Mouse (Mus musculus) midbrain, embryonic 11.5 days (tissue): ENCODE data around the gene Rmnd5b. TPM values are rescaled to one million over a fixed set of nuclear protein-coding genes. Genes with fewer than 3 reads are reported as not detected.
"Not testable (repeated sequence)": the region's sequence is repeated elsewhere in the genome, so short reads cannot be mapped to it uniquely, and the experiment has no call there.

Source experiments
- ATAC-seq: fragments of 200-750 bp; cut with Nextera tagmentation; 2 replicates; pipeline ENCODE4 v1.8.0; 2017; ENCODE audit warnings: moderate TSS enrichment, moderate library complexity; ENCODE audit not compliant: low FRiP score
- DNase-seq: peaks from one replicate; pipeline ENCODE4 v3.0.0; 2015; ENCODE audit warnings: low spot score; ENCODE audit errors: missing footprints
- H3K27ac ChIP-seq: fragments of 300-500 bp; sonication (generic); 2 replicates; pipeline ENCODE4 v1.5.1; 2014; ENCODE audit warnings: low read depth, low read length
- H3K27me3 ChIP-seq: fragments of 300-500 bp; sonication (generic); 2 replicates; pipeline ENCODE4 v1.6.1; 2014; ENCODE audit warnings: mild to moderate bottlenecking, low read length, moderate library complexity, mixed read lengths; ENCODE audit not compliant: control insufficient read depth, insufficient read depth
- H3K36me3 ChIP-seq: fragments of 300-500 bp; sonication (generic); 2 replicates; pipeline ENCODE4 v1.6.1; 2014; ENCODE audit warnings: mild to moderate bottlenecking, low read length, moderate library complexity, mixed read lengths; ENCODE audit not compliant: control insufficient read depth, insufficient read depth
- H3K4me1 ChIP-seq: fragments of 300-500 bp; sonication (generic); 2 replicates; pipeline ENCODE4 v1.6.1; 2014; ENCODE audit warnings: low read length; ENCODE audit not compliant: control insufficient read depth, insufficient read depth
- H3K4me2 ChIP-seq: fragments of 300-500 bp; sonication (generic); 2 replicates; pipeline ENCODE4 v1.6.1; 2014; ENCODE audit warnings: mild to moderate bottlenecking, moderate library complexity
- H3K4me3 ChIP-seq: fragments of 300-500 bp; sonication (generic); 2 replicates; pipeline ENCODE4 v1.5.1; 2014; ENCODE audit warnings: low read depth, low read length
- H3K9ac ChIP-seq: fragments of 300-500 bp; sonication (generic); 2 replicates; pipeline ENCODE4 v1.6.1; 2014; ENCODE audit warnings: low read length
- H3K9me3 ChIP-seq: fragments of 300-500 bp; sonication (generic); 2 replicates; pipeline ENCODE4 v1.6.1; 2016; ENCODE audit warnings: low read length; ENCODE audit not compliant: control insufficient read depth
- WGBS: fragments of 180-500 bp; shearing (Covaris S2); extraction: QIAGEN DNeasy Blood & Tissue Kit; methylation state at CpG from one replicate; pipeline ENCODE4 v1.1.7; 2014; 5-methylcytosine and 5-hydroxymethylcytosine counted together
- polyA plus RNA-seq: library from polyadenylated mRNA; unstranded; fragments of >200 nt; fragmentation: Nextera tagmentation; extraction: Ambion mirVana; gene quantifications from 2 replicates; pipeline ENCODE4 v1.2.1, GENCODE M21; 2014

The Rmnd5b gene
- polyA plus RNA-seq, 1 experiment from 2014 or later = 41.5 TPM

DNA sequence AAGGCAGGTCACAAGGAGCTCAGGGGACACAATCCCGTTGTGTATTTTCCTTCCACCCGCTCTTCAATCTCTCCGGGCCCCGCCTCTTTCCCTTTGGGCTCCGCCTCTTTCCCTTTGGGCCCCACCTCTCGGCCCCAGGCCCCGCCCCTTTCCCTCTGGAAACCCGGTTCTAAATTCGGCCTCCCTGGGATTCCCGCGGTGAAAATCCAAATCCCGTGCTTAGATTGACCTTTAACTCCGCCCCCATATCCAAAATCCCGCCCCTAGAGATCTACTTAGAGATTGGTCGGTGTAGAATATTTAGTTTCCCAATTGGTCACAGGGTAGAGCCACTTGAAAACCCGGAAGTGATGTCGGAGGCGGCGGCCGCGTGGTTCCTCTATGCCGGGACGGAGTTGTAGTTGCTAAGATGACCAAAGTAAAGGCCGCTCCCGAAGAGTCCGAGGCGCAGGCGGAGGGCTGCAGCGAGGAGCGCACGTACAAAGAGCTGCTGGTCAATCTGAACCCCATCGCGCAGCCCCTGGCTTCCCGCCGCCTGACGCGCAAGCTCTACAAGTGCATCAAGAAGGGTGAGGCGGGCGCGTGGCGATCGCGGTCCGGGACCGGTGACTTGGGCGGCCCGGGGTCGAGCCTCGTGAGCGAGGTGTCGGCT, 16.2 kb downstream of the Rmnd5b start, which contains the start of gene Nhp2:
Gene Nhp2 (plus strand): TSS at position 327 of the 652 bp plus-strand sequence.
- Histone ChIP-seq H3K4me2 (peak within 1 kb of the TSS; percentile 58), H3K36me3 (peaks cover 21% of the 10 kb centered on the region), H3K9me3 (no peaks in the 10 kb centered on the region), H3K27ac (no peak within 1 kb of the TSS), H3K4me1 (peaks cover 16% of the 10 kb centered on the region), H3K4me3 (peak within 1 kb of the TSS; percentile 74), H3K27me3 (no peaks in the 10 kb centered on the region), H3K9ac (peak within 1 kb of the TSS; percentile 80)
- DNase-seq (peak; percentile 99), ATAC-seq (peak; percentile 95)
- under 1% methylated on average over 51 of the region's 51 CpGs for WGBS

DNA sequence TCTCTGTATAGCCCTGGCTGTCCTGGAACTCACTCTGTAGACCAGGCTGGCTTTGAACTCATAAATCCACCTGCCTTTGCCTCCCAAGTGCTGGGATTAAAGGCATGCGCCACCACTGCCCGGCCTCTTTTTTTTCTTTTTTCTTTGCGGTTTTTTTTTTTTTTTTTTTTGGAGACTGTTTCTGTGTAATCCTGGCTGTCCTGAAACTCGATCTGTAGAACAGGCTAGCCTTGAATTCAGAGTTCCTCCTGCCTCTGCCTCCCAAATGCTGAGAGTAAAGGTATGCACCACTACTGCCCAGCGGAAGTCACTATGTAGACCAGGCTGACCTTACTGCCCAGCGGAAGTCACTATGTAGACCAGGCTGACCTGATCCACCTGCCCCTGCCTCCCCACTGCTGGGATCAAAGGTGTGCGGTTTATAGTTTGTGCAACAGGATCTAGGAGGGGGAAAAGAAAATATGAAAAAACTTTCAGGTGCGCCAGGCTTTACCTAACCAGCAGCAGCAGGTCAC, 16.7 kb downstream of the Rmnd5b start:
- Histone ChIP-seq H3K27me3 (no peaks in the 10 kb centered on the region), H3K27ac (no peak overlapping the region), H3K36me3 (peaks cover 18% of the 10 kb centered on the region), H3K4me2 (peak overlapping the region; percentile 58), H3K9me3 (no peaks in the 10 kb centered on the region), H3K4me1 (peaks cover 16% of the 10 kb centered on the region), H3K9ac (peak overlapping the region; percentile 30; the same call in 1 of the 2 replicates), H3K4me3 (peak overlapping the region; percentile 74)
- no peak for DNase-seq
- peak; percentile 60; the same call in 1 of the 2 replicates for ATAC-seq
- 54% methylated on average over 8 of the region's 8 CpGs for WGBS

DNA sequence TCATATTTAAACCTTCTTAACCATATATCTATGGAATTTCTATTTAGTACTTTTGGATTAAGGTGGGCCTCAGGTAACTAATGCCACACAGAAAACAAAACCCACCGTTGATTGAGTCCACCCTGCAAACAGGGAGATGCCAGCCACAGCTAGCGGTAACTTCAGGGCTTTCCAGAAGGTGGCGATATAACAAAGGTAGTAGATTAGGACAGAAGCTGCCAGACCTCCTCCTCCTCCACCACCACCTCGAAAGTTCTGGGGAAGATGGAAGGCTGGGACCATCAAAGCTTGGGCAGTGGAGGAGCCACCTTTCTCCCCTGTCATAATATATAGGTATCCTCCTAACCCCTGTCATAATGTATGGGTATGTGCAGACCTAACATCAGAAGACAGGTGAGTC, 18.0 kb downstream of the Rmnd5b start:
- Histone ChIP-seq H3K4me3 (no peak overlapping the region), H3K27me3 (no peaks in the 10 kb centered on the region), H3K9me3 (no peaks in the 10 kb centered on the region), H3K27ac (no peak overlapping the region), H3K4me2 (no peak overlapping the region), H3K9ac (no peak overlapping the region), H3K4me1 (peaks cover 16% of the 10 kb centered on the region), H3K36me3 (peaks cover 7% of the 10 kb centered on the region)
- DNase-seq (peak; percentile 92), ATAC-seq (no peak)
- WGBS = 7% methylated on average over 4 of the region's 4 CpGs

DNA sequence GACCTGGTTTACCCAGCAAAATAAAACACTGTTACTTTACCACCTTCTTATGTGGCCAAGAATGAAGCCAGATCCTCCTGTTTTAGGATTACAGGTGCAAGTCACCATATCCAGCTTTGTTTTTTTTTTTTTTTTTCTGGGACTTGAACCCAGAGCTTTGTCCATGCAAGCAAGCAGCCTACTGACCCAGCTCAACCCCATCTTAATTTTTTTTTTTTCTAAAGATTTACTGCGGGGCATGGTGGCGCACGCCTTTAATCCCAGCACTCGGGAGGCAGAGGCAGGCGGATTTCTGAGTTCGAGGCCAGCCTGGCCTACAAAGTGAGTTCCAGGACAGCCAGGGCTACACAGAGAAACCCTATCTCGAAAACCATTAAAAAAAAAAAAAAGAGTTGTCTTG, 19.6 kb downstream of the Rmnd5b start:
- 94% methylated on average over 7 of the region's 7 CpGs for WGBS
- ATAC-seq, H3K9me3 ChIP-seq: not testable (repeated sequence)

DNA sequence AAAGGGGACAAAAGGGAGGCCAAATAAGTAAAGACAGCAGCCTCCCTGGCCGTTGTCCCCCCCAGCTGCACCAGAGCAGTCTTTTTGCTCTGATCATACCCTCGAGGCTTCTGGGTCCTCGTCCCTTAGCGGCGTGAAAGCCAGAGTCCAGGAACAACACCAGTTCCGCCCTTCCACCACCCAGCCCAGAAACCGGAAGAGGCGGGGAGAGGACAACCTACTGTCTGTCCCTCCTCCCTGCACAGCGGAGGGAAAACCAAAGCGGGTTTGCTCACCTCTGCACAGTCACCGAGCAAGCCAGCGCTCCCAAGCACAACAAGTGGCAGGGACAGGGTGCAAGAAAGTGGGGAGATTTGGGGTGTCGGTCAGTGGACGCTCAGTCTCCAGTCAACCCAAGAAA, 20.1 kb downstream of the Rmnd5b start:
- no peak; the same call in 1 of the 2 replicates for ATAC-seq
- Histone ChIP-seq H3K9ac (peak overlapping the region; percentile 63), H3K4me1 (peaks cover 13% of the 10 kb centered on the region), H3K27me3 (no peaks in the 10 kb centered on the region), H3K36me3 (no peaks in the 10 kb centered on the region), H3K4me2 (peak overlapping the region; percentile 41), H3K4me3 (peak overlapping the region; percentile 14; the same call in 1 of the 2 replicates), H3K9me3 (no peaks in the 10 kb centered on the region), H3K27ac (no peak overlapping the region)
- 3% methylated on average over 14 of the region's 14 CpGs for WGBS
- peak; percentile 92 for DNase-seq

More for the DNA sequence above, 19.6 kb downstream of the Rmnd5b start:
- not testable (repeated sequence) for H3K27ac ChIP-seq, H3K36me3 ChIP-seq, H3K27me3 ChIP-seq, DNase-seq, H3K4me3 ChIP-seq
- Histone ChIP-seq H3K9ac (peak overlapping the region; percentile 63; the same call in 1 of the 2 replicates), H3K4me2 (peak overlapping the region; percentile 41; the same call in 1 of the 2 replicates), H3K4me1 (peaks cover 16% of the 10 kb centered on the region)

DNA sequence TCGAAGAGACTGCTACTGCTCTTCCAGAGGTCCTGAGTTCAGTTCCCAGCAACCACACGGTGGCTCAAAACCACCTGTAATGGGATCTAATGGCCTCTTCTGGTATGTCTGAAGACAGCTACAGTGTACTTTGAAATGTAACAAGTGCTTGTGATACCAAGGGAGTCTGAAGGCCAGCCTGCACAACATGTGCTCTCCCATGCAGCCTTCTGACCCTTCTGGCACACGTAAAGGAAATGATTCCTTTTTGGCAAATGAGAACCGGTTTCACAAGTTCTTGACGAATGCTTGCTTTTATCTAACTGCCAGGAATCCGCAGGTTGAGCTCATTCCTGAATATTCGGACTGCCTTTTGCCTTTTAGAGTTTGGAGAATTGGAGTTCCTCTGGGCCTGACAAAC, 20.6 kb downstream of the Rmnd5b start:
- peaks cover 9% of the 10 kb centered on the region for H3K4me1 ChIP-seq
- H3K27me3 ChIP-seq = no peaks in the 10 kb centered on the region
- ATAC-seq = no peak
- H3K4me3 ChIP-seq = peak overlapping the region; percentile 14; the same call in 1 of the 2 replicates
- peak overlapping the region; percentile 41 for H3K4me2 ChIP-seq
- peak overlapping the region; percentile 63 for H3K9ac ChIP-seq
- no peak for DNase-seq
- WGBS = 54% methylated on average over 7 of the region's 7 CpGs
- no peaks in the 10 kb centered on the region for H3K9me3 ChIP-seq
- H3K36me3 ChIP-seq = no peaks in the 10 kb centered on the region
- no peak overlapping the region for H3K27ac ChIP-seq

DNA sequence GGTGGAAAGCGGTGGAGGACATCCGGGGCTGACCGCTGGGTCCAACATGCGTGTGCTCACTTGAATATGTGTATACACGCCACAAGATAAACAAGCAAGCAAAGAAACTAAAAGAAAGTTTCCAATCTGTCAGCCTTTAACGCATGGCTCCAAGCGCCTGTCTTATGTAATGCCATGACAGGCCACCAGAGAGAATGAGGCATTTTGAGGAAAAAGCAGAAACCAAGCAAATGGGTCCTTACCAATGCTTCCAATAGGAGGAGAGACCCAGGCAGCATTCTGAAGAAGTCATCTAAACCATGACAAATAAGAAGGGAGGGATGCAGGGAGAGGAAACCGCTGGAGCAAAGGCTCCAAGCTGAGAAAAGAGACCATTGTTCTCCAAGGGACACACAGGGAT, 21.4 kb downstream of the Rmnd5b start:
- ATAC-seq (no peak), DNase-seq (no peak)
- no peak overlapping the region for H3K4me2 ChIP-seq
- no peak overlapping the region for H3K9ac ChIP-seq
- no peaks in the 10 kb centered on the region for H3K27me3 ChIP-seq
- no peaks in the 10 kb centered on the region for H3K36me3 ChIP-seq
- no peaks in the 10 kb centered on the region for H3K9me3 ChIP-seq
- WGBS = 82% methylated on average over 8 of the region's 8 CpGs
- H3K4me1 ChIP-seq = peaks cover 8% of the 10 kb centered on the region
- H3K4me3 ChIP-seq = no peak overlapping the region
- H3K27ac ChIP-seq = no peak overlapping the region

DNA sequence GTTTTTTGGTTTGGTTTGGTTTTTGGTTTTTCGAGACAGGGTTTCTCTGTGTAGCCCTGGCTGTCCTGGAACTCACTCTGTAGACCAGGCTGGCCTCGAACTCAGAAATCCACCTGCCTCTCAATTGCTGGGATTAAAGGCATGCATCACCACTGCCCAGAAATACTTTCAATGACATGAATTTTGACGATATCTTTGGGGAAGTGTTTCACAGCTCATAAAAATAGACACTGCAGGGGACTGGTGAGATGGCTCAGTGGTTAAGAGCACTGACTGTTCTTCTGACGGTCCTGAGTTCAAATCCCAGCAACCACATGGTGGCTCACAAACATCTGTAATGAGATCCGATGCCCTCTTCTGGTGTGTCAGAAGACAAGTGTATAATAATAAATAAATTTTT, 25.8 kb downstream of the Rmnd5b start:
- not testable (repeated sequence) for ATAC-seq, DNase-seq, H3K4me1 ChIP-seq, H3K27ac ChIP-seq, H3K4me2 ChIP-seq, H3K36me3 ChIP-seq, H3K27me3 ChIP-seq, H3K9me3 ChIP-seq, H3K9ac ChIP-seq, H3K4me3 ChIP-seq
- 89% methylated on average over 5 of the region's 5 CpGs for WGBS

DNA sequence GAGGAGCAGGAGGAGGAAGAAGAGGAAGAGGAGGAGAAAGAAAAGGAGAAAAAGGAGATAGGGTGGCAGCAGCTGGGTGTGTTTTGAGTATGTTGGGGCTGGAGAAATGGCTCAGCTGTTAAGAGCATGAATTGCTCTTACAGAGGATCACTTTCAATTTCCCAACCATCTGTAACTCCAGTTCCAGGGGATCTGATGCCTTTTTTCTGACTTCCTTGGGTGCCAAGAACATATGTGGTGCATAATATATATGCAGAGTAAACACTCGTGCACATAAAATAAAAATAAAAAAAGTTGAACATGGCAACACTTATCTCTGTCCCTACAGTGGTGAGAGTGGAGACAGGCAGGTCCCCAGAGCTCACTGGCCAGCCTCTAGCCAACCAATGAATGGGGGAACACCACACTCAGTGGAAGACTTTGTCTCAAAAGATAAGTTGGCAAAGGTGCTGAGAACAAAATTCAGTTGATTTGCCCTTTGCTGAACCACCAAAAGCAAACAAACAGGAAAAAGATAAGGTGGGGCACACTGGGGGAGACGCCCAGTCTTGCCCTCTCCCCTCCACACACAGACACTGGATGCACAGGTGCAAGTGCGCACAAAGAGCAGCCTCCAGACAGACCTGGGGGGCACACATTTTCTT, 26.3 kb downstream of the Rmnd5b start:
- WGBS = 83% methylated on average over 3 of the region's 3 CpGs
- ATAC-seq (no peak), DNase-seq (no peak)
- Histone ChIP-seq H3K27ac (no peak overlapping the region), H3K4me2 (no peak overlapping the region), H3K9ac (no peak overlapping the region), H3K4me3 (no peak overlapping the region), H3K4me1 (peaks cover 13% of the 10 kb centered on the region), H3K27me3 (no peaks in the 10 kb centered on the region), H3K9me3 (no peaks in the 10 kb centered on the region), H3K36me3 (peaks cover 6% of the 10 kb centered on the region)
